Mouse (Mus musculus) adrenal gland, postnatal 14 days (tissue): ENCODE measurements around the gene Rpl6. TPM values are rescaled to one million over a fixed set of nuclear protein-coding genes. Genes with fewer than 3 reads are reported as not detected.

Source experiments
- total RNA-seq: library from RNA; stranded (reverse); gene quantifications from 2 replicates; pipeline ENCODE4 v1.2.3, GENCODE M21; 2021

The Rpl6 gene
- total RNA-seq, 1 experiment from 2014 or later = 995 TPM

Other genes with a start within 250 kb of the Rpl6 start
- 2.7 and 3.0 TPM in 2 replicates for gene Rph3a, start 194.4 kb upstream of the Rpl6 start, total RNA-seq
- gene Ptpn11, start 13.1 kb upstream of the Rpl6 start, total RNA-seq = 98.9 and 120 TPM in 2 replicates
- 21.5 and 27.1 TPM in 2 replicates for gene Hectd4, start 15.7 kb downstream of the Rpl6 start, total RNA-seq
- gene Trafd1, start 181.2 kb downstream of the Rpl6 start, total RNA-seq = 38.1 and 52.2 TPM in 2 replicates
- gene Naa25, start 193.5 kb downstream of the Rpl6 start, total RNA-seq = 34.7 and 36.3 TPM in 2 replicates
- gene Tmem116, start 247.4 kb downstream of the Rpl6 start, total RNA-seq = 1.5 and 2.1 TPM in 2 replicates
- 110 and 116 TPM in 2 replicates for gene Erp29, start 248.0 kb downstream of the Rpl6 start, total RNA-seq